Mouse (Mus musculus): ENCODE data around the gene Atmin. TPM values are rescaled to one million over a fixed set of nuclear protein-coding genes. Genes with fewer than 3 reads are reported as not detected.

The Atmin gene
- polyA plus RNA-seq, 1 experiment from 2014 or later, result 16.4 TPM

GRCm38 (mm10) chr8:116993095-116993867 is 50.1 kb downstream of the Atmin start, which contains the start of gene Gcsh:
Gcsh (minus strand) TSS chr8:116993537.
- DNase-seq (ENCODE audit: low spot score) (peak; percentile 99), ATAC-seq (peak; percentile 100)
- Histone ChIP-seq H3K4me1 (ENCODE audit: control insufficient read depth, insufficient read depth, low read length) (peaks cover 8% of the 10 kb centered on the region; the same call in 1 of the 2 replicates), H3K9ac (ENCODE audit: low read length) (peak within 1 kb of the TSS; percentile 69), H3K4me3 (ENCODE audit: low read depth, low read length) (peak within 1 kb of the TSS; percentile 66), H3K27ac (ENCODE audit: low read depth, low read length) (0 out of 2 replicates have a peak within 1 kb of the TSS, but pooled peaks have one; percentile 2), H3K4me2 (ENCODE audit: low read length) (peak within 1 kb of the TSS; percentile 93), H3K36me3 (ENCODE audit: control insufficient read depth, insufficient read depth, low read length) (no peaks in the 10 kb centered on the region), H3K9me3 (replicated peaks; ENCODE audit: control insufficient read depth, low read length) (no peaks in the 10 kb centered on the region), H3K27me3 (replicated peaks; ENCODE audit: control insufficient read depth, insufficient read depth, low read length) (no peaks in the 10 kb centered on the region)
- under 1% methylated on average over 56 of the region's 56 CpGs for WGBS

DNA sequence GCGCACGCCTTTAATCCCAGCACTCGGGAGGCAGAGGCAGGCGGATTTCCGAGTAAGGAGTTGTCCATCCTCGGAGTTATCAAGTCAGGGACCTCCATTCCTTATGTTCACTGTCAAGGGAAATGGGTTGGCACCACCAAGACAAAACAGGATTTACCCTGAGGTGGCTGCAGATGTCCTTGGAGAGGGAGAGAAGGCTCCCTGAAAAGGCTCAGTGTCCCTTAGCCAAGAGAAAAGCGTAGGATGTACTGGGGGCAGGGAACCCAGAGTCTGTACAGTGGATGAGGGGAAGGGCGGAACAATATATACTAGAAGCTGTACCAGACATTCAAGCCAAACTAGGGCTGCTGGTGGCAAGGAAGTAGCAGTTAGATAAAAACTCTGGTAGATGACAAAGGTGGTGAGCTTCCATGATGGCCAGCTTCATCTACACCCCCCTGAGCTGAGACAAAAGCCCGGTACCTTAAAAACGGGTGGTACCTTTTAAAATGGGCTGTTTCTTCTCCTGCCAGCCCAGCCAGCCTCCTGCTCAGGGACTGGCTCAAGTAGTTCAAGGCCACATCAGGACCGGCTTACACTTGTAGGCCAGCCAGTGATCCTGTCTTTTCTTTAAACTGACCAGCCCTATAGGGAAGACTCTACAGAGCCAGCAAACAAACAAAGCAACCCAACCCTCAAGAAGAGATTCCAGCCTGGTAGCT is 51.0 kb downstream of the Atmin start:
- H3K9ac ChIP-seq (ENCODE audit: low read length), result peak overlapping the region; percentile 69; the same call in 1 of the 2 replicates
- H3K27ac ChIP-seq (ENCODE audit: low read depth, low read length), result no peak overlapping the region
- no peaks in the 10 kb centered on the region for H3K27me3 ChIP-seq (replicated peaks; ENCODE audit: control insufficient read depth, insufficient read depth, low read length)
- ATAC-seq (no peak), DNase-seq (ENCODE audit: low spot score) (no peak)
- H3K4me3 ChIP-seq (ENCODE audit: low read depth, low read length), result peak overlapping the region; percentile 66
- H3K4me1 ChIP-seq (ENCODE audit: control insufficient read depth, insufficient read depth, low read length), result peaks cover 8% of the 10 kb centered on the region; the same call in 1 of the 2 replicates
- 63% methylated on average over 11 of the region's 11 CpGs for WGBS
- H3K9me3 ChIP-seq (replicated peaks; ENCODE audit: control insufficient read depth, low read length), result no peaks in the 10 kb centered on the region
- H3K36me3 ChIP-seq (ENCODE audit: control insufficient read depth, insufficient read depth, low read length), result no peaks in the 10 kb centered on the region
- peak overlapping the region; percentile 93 for H3K4me2 ChIP-seq (ENCODE audit: low read length)

Other genes starting within 250 kb of the Atmin start
- 6.5 and 8.5 TPM in 2 replicates for gene Cdyl2, start 210.4 kb upstream of the Atmin start, polyA plus RNA-seq (2014; fragmentation: Nextera tagmentation; extraction: Ambion mirVana)
- gene Cmc2, start 21.9 kb upstream of the Atmin start, polyA plus RNA-seq (2014; fragmentation: Nextera tagmentation; extraction: Ambion mirVana), result 43.1 and 52.6 TPM in 2 replicates
- 18.5 and 23.7 TPM in 2 replicates for gene Cenpn, start 21.7 kb upstream of the Atmin start, polyA plus RNA-seq (2014; fragmentation: Nextera tagmentation; extraction: Ambion mirVana)
- 3.9 TPM in 2 replicates for gene 1700030J22Rik, start 35.6 kb downstream of the Atmin start, polyA plus RNA-seq (2014; fragmentation: Nextera tagmentation; extraction: Ambion mirVana)
- gene Gcsh, start 50.1 kb downstream of the Atmin start, polyA plus RNA-seq (2014; fragmentation: Nextera tagmentation; extraction: Ambion mirVana), result 85.8 and 112 TPM in 2 replicates
- not detected in 2 replicates for gene Pkd1l2, start 139.1 kb downstream of the Atmin start, polyA plus RNA-seq (2014; fragmentation: Nextera tagmentation; extraction: Ambion mirVana)
- 0.12 TPM in 1 of 2 replicates, not detected in the other for gene Bco1, start 152.5 kb downstream of the Atmin start, polyA plus RNA-seq (2014; fragmentation: Nextera tagmentation; extraction: Ambion mirVana)
- gene Gan, start 214.7 kb downstream of the Atmin start, polyA plus RNA-seq (2014; fragmentation: Nextera tagmentation; extraction: Ambion mirVana), result 3.3 and 4.4 TPM in 2 replicates